Mouse (Mus musculus) C2C12 (cell line): ENCODE measurements around the gene Fyn. TPM values are rescaled to one million over a fixed set of nuclear protein-coding genes. Genes with fewer than 3 reads are reported as not detected.
A peak's percentile ranks its signal among the peaks of the same experiment; 100 is the strongest.

Experiments used
- H3K27me3 ChIP-seq: one replicate; pipeline ENCODE4 v1.6.1; 2011; ENCODE audit not compliant: control insufficient read depth, insufficient read depth, insufficient read length
- H3K36me3 ChIP-seq: one replicate; pipeline ENCODE4 v1.6.1; 2011; ENCODE audit not compliant: control insufficient read depth, insufficient read depth
- H3K4me3 ChIP-seq: one replicate; pipeline ENCODE4 v1.5.1; 2011; ENCODE audit warnings: mild to moderate bottlenecking, control low read depth; ENCODE audit not compliant: poor library complexity, insufficient read depth, severe bottlenecking
- H3K79me2 ChIP-seq: one replicate; pipeline ENCODE4 v1.6.1; 2011; ENCODE audit not compliant: control insufficient read depth, insufficient read depth
- H3K79me3 ChIP-seq: one replicate; pipeline ENCODE4 v1.6.1; 2011; ENCODE audit warnings: low read depth, control low read depth
- H3ac ChIP-seq: one replicate; pipeline ENCODE3; 2011; ENCODE audit warnings: low read depth; ENCODE audit not compliant: control insufficient read depth, insufficient read length
- CEBPB ChIP-seq: IDR thresholded peaks from one replicate; pipeline ENCODE4 v1.6.1; 2011; ENCODE audit warnings: low read depth, mild to moderate bottlenecking, control low read depth, moderate library complexity
- CTCF ChIP-seq: IDR thresholded peaks from one replicate; pipeline ENCODE4 v1.5.1; 2011; ENCODE audit not compliant: control insufficient read depth, insufficient read depth, insufficient read length
- FOSL1 ChIP-seq: IDR thresholded peaks from one replicate; pipeline ENCODE4 v1.8.0; 2011; ENCODE audit warnings: mild to moderate bottlenecking, low read length; ENCODE audit not compliant: poor library complexity, insufficient read depth, severe bottlenecking
- MAX ChIP-seq: IDR thresholded peaks from one replicate; pipeline ENCODE4 v1.6.1; 2011; ENCODE audit warnings: mild to moderate bottlenecking, control low read depth
- MYOD1 ChIP-seq: IDR thresholded peaks from one replicate; pipeline ENCODE4 v1.6.1; 2011; ENCODE audit warnings: low read depth; ENCODE audit not compliant: control insufficient read depth, insufficient read length
- MYOG ChIP-seq: IDR thresholded peaks from one replicate; pipeline ENCODE4 v1.6.1; 2011; ENCODE audit not compliant: control insufficient read depth, insufficient read length; ENCODE audit errors: extremely low read depth
- USF1 ChIP-seq: IDR thresholded peaks from one replicate; pipeline ENCODE4 v1.6.1; 2011; ENCODE audit warnings: low read depth, mild to moderate bottlenecking, control low read depth, moderate library complexity
- polyA plus RNA-seq: library from polyadenylated mRNA; unstranded; fragments of >200 nt; fragmentation: generic; extraction: Trizol; gene quantifications from one replicate; pipeline ENCODE4 v1.2.1, GENCODE M21; 2012; ENCODE audit warnings: missing spikeins

The Fyn gene
- polyA plus RNA-seq, 1 experiment, result 16.1 TPM

- H3ac ChIP-seq, result no peak overlapping the region
- H3K36me3 ChIP-seq, result peaks cover 5% of the 10 kb centered on the region
- H3K79me3 ChIP-seq, result no peaks in the 10 kb centered on the region
- no peak overlapping the region for H3K4me3 ChIP-seq
- H3K79me2 ChIP-seq, result no peaks in the 10 kb centered on the region
- no peak for TF ChIP-seq MYOD1
- no peak for TF ChIP-seq CTCF
- no peak for TF ChIP-seq CEBPB
- no peak for TF ChIP-seq MAX
- TF ChIP-seq FOSL1, result no peak
- H3K27me3 ChIP-seq, result no peaks in the 10 kb centered on the region
These were observed 33.8 kb downstream of the Fyn start for GRCm38 (mm10) chr10:39402487-39402886.

DNA sequence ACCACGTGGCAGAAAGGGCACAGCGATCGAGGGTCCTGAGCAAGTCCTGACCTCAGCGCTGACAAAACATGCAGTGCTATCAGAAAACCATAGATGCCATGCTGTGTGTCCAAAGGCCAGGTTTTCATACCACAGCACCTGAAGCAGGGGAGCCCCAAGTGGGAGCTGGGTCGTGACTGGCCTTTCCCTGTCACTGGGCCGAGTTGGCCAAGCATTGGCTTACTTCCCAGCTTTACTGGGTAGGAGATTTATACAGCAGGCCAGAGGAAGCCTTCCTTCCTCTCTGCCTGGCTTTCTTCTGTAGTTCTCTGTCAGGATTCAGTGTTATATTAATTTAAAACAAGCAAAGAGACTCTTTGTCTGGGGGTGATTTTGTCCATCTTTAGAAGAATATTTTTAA, 35.1 kb downstream of the Fyn start:
- Histone ChIP-seq H3K27me3 (no peaks in the 10 kb centered on the region), H3K79me2 (no peaks in the 10 kb centered on the region), H3ac (no peak overlapping the region), H3K4me3 (no peak overlapping the region), H3K79me3 (no peaks in the 10 kb centered on the region), H3K36me3 (peaks cover 5% of the 10 kb centered on the region)
- TF ChIP-seq USF1 (no peak), CEBPB (no peak), MYOD1 (no peak), MAX (no peak), CTCF (no peak), MYOG (no peak), FOSL1 (no peak)

- Histone ChIP-seq H3K36me3 (peaks cover 1% of the 10 kb centered on the region), H3K79me2 (no peaks in the 10 kb centered on the region), H3K27me3 (no peaks in the 10 kb centered on the region), H3K4me3 (no peak overlapping the region), H3K79me3 (no peaks in the 10 kb centered on the region), H3ac (no peak overlapping the region)
- TF ChIP-seq CEBPB, result no peak
- no peak for TF ChIP-seq FOSL1
- no peak for TF ChIP-seq MYOG
- no peak for TF ChIP-seq CTCF
- TF ChIP-seq MYOD1, result no peak
These were observed 35.5 kb downstream of the Fyn start for GRCm38 (mm10) chr10:39404175-39404574.

DNA sequence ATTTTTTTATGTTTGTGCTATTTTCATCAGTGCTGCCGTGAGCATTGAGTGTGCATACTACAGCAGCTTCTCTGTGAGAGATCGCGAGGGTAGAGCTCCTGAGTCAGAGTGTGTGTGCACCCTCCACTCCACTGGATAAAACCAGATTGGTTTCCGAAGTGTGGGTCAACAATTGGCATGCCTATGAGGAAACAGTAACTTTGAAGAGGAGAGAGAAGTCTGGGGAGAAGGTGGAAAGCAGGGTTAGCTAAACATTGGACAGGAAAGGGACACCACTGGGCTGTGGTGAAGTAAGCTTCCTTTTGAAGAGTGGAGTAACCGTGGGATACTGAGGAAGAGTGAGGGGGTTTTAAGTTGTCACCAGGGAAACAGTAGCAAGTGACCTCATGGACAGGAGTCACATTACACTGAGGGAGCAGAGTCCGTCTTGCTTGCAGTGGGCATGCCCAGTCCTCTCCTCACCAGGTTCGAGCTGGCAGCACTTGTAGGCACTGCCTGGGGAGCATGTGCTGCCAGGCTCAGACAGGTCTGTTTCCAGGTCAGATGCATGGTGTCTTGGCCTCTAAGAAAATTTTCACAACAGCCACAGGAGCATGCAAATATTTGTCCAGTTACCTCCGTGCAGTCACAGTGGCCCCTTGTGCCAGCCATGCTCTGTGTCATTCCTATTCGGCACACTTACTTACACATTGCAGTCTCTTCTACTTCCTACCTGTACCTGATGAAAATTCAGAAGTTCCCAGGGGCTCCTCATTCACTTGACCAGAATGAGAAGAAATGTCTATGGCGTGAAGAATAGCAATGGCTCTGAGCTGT, 37.5 kb downstream of the Fyn start:
- H3K4me3 ChIP-seq, result no peak overlapping the region
- no peaks in the 10 kb centered on the region for H3K36me3 ChIP-seq
- H3K79me2 ChIP-seq, result no peaks in the 10 kb centered on the region
- peaks cover 1% of the 10 kb centered on the region for H3K79me3 ChIP-seq
- H3K27me3 ChIP-seq, result no peaks in the 10 kb centered on the region
- no peak overlapping the region for H3ac ChIP-seq
- TF ChIP-seq FOSL1 (no peak), USF1 (no peak), MYOD1 (no peak), CTCF (no peak), MAX (no peak), MYOG (no peak), CEBPB (no peak)

GRCm38 (mm10) chr10:39406798-39407189, 38.1 kb downstream of the Fyn start:
- H3K79me2 ChIP-seq, result no peaks in the 10 kb centered on the region
- H3K36me3 ChIP-seq, result no peaks in the 10 kb centered on the region
- H3K27me3 ChIP-seq, result no peaks in the 10 kb centered on the region
- no peak overlapping the region for H3ac ChIP-seq
- no peak overlapping the region for H3K4me3 ChIP-seq
- TF ChIP-seq MYOD1, result no peak
- TF ChIP-seq USF1, result peak; percentile 9
- H3K79me3 ChIP-seq, result peaks cover 1% of the 10 kb centered on the region

- peaks cover 1% of the 10 kb centered on the region for H3K79me3 ChIP-seq
These were observed 38.9 kb downstream of the Fyn start for GRCm38 (mm10) chr10:39407553-39407952.

More at GRCm38 (mm10) chr10:39407553-39407952, 38.9 kb downstream of the Fyn start:
- Histone ChIP-seq H3ac (no peak overlapping the region), H3K79me2 (peaks cover 7% of the 10 kb centered on the region), H3K4me3 (no peak overlapping the region), H3K36me3 (no peaks in the 10 kb centered on the region), H3K27me3 (no peaks in the 10 kb centered on the region)
- no peak for TF ChIP-seq USF1
- no peak for TF ChIP-seq CTCF
- no peak for TF ChIP-seq MYOD1
- TF ChIP-seq MYOG, result no peak
- TF ChIP-seq FOSL1, result no peak
- TF ChIP-seq MAX, result no peak
- TF ChIP-seq CEBPB, result no peak
